Mouse (Mus musculus): Measurements from ENCODE around the gene Adamtsl2.

Adamtsl2 gene

GRCm38 (mm10) chr2:27079152-27079584 is at the start of gene Adamtsl2:
TSS of gene Adamtsl2 (plus strand) at chr2:27079379.
- in situ Hi-C loops (cut with MboI; ENCODE audit: low pct_unique_long_range_greater_than_20kb in 1 of 2, low sequenced_read_pairs in 2 of 2, unreplicated experiment in 1 of 2) = loop anchor here in 1 of 2 experiments (5.0 kb wide), 1 partner anchor 153 kb away; no protein-coding TSS in a partner anchor

- in situ Hi-C loops (cut with MboI; ENCODE audit: low pct_unique_long_range_greater_than_20kb in 1 of 2, low sequenced_read_pairs in 2 of 2, unreplicated experiment in 1 of 2) = no loop called here
Observed at GRCm38 (mm10) chr2:27032361-27032760, 46.8 kb upstream of the Adamtsl2 start.

- in situ Hi-C loops (cut with MboI; ENCODE audit: low pct_unique_long_range_greater_than_20kb in 1 of 2, low sequenced_read_pairs in 2 of 2, unreplicated experiment in 1 of 2) = loop anchor here (5.0 kb wide), 2 partner anchors 384 to 394 kb away; no protein-coding TSS in a partner anchor
Observed at GRCm38 (mm10) chr2:27036003-27036402, 43.2 kb upstream of the Adamtsl2 start.

- in situ Hi-C loops (cut with MboI; ENCODE audit: low pct_unique_long_range_greater_than_20kb in 1 of 2, low sequenced_read_pairs in 2 of 2, unreplicated experiment in 1 of 2) = loop anchor here (5.0 kb wide), 2 partner anchors 385 to 395 kb away; no protein-coding TSS in a partner anchor
Observed at GRCm38 (mm10) chr2:27037008-27037407, 42.2 kb upstream of the Adamtsl2 start.

GRCm38 (mm10) chr2:27038596-27038995 is 40.6 kb upstream of the Adamtsl2 start:
- in situ Hi-C loops (cut with MboI; ENCODE audit: low pct_unique_long_range_greater_than_20kb in 1 of 2, low sequenced_read_pairs in 2 of 2, unreplicated experiment in 1 of 2) = loop anchor here (5.0 kb wide), 2 partner anchors 386 to 396 kb away; no protein-coding TSS in a partner anchor

- in situ Hi-C loops (cut with MboI; ENCODE audit: low pct_unique_long_range_greater_than_20kb in 1 of 2, low sequenced_read_pairs in 2 of 2, unreplicated experiment in 1 of 2) = loop anchor here (5.0 kb wide), 2 partner anchors 387 to 397 kb away; no protein-coding TSS in a partner anchor
Observed at GRCm38 (mm10) chr2:27039286-27039685, 39.9 kb upstream of the Adamtsl2 start.

GRCm38 (mm10) chr2:27042131-27042844 is 36.9 kb upstream of the Adamtsl2 start:
- in situ Hi-C loops (cut with MboI; ENCODE audit: low pct_unique_long_range_greater_than_20kb in 1 of 2, low sequenced_read_pairs in 2 of 2, unreplicated experiment in 1 of 2) = loop anchor here (5.0 to 10.0 kb wide), 2 partner anchors 193 to 195 kb away; no protein-coding TSS in a partner anchor

GRCm38 (mm10) chr2:27043461-27043860 is 35.7 kb upstream of the Adamtsl2 start:
- in situ Hi-C loops (cut with MboI; ENCODE audit: low pct_unique_long_range_greater_than_20kb in 1 of 2, low sequenced_read_pairs in 2 of 2, unreplicated experiment in 1 of 2) = loop anchor here (5.0 to 10.0 kb wide), 2 partner anchors 191 to 194 kb away; no protein-coding TSS in a partner anchor

- in situ Hi-C loops (cut with MboI; ENCODE audit: low pct_unique_long_range_greater_than_20kb in 1 of 2, low sequenced_read_pairs in 2 of 2, unreplicated experiment in 1 of 2) = loop anchor here (5.0 to 10.0 kb wide), 2 partner anchors 191 to 193 kb away; no protein-coding TSS in a partner anchor
Observed at GRCm38 (mm10) chr2:27044166-27044565, 35.0 kb upstream of the Adamtsl2 start.

- in situ Hi-C loops (cut with MboI; ENCODE audit: low pct_unique_long_range_greater_than_20kb in 1 of 2, low sequenced_read_pairs in 2 of 2, unreplicated experiment in 1 of 2) = loop anchor here (5.0 to 10.0 kb wide), 2 partner anchors 190 to 193 kb away; no protein-coding TSS in a partner anchor
Observed at GRCm38 (mm10) chr2:27044641-27045040, 34.5 kb upstream of the Adamtsl2 start.

- in situ Hi-C loops (cut with MboI; ENCODE audit: low pct_unique_long_range_greater_than_20kb in 1 of 2, low sequenced_read_pairs in 2 of 2, unreplicated experiment in 1 of 2) = loop anchor here in 1 of 2 experiments (10.0 kb wide), 1 partner anchor 189 kb away; no protein-coding TSS in a partner anchor
Observed at GRCm38 (mm10) chr2:27045979-27046770, 33.0 kb upstream of the Adamtsl2 start.

GRCm38 (mm10) chr2:27049408-27049807 is 29.8 kb upstream of the Adamtsl2 start:
- in situ Hi-C loops (cut with MboI; ENCODE audit: low pct_unique_long_range_greater_than_20kb in 1 of 2, low sequenced_read_pairs in 2 of 2, unreplicated experiment in 1 of 2) = loop anchor here in 1 of 2 experiments (10.0 kb wide), 1 partner anchor 185 kb away; no protein-coding TSS in a partner anchor

GRCm38 (mm10) chr2:27058251-27058650 is 20.9 kb upstream of the Adamtsl2 start:
- in situ Hi-C loops (cut with MboI; ENCODE audit: low pct_unique_long_range_greater_than_20kb in 1 of 2, low sequenced_read_pairs in 2 of 2, unreplicated experiment in 1 of 2) = no loop called here

GRCm38 (mm10) chr2:27058751-27059150 is 20.4 kb upstream of the Adamtsl2 start:
- in situ Hi-C loops (cut with MboI; ENCODE audit: low pct_unique_long_range_greater_than_20kb in 1 of 2, low sequenced_read_pairs in 2 of 2, unreplicated experiment in 1 of 2) = no loop called here

- in situ Hi-C loops (cut with MboI; ENCODE audit: low pct_unique_long_range_greater_than_20kb in 1 of 2, low sequenced_read_pairs in 2 of 2, unreplicated experiment in 1 of 2) = no loop called here
Observed at GRCm38 (mm10) chr2:27059187-27059586, 20.0 kb upstream of the Adamtsl2 start.

GRCm38 (mm10) chr2:27067124-27067523 is 12.1 kb upstream of the Adamtsl2 start:
- in situ Hi-C loops (cut with MboI; ENCODE audit: low pct_unique_long_range_greater_than_20kb in 1 of 2, low sequenced_read_pairs in 2 of 2, unreplicated experiment in 1 of 2) = no loop called here

GRCm38 (mm10) chr2:27067996-27068395 is 11.2 kb upstream of the Adamtsl2 start:
- in situ Hi-C loops (cut with MboI; ENCODE audit: low pct_unique_long_range_greater_than_20kb in 1 of 2, low sequenced_read_pairs in 2 of 2, unreplicated experiment in 1 of 2) = no loop called here

- in situ Hi-C loops (cut with MboI; ENCODE audit: low pct_unique_long_range_greater_than_20kb in 1 of 2, low sequenced_read_pairs in 2 of 2, unreplicated experiment in 1 of 2) = no loop called here
Observed at GRCm38 (mm10) chr2:27069646-27070045, 9.5 kb upstream of the Adamtsl2 start.
